Mouse (Mus musculus): Measurements from ENCODE around the gene Macrod1.

DNA sequence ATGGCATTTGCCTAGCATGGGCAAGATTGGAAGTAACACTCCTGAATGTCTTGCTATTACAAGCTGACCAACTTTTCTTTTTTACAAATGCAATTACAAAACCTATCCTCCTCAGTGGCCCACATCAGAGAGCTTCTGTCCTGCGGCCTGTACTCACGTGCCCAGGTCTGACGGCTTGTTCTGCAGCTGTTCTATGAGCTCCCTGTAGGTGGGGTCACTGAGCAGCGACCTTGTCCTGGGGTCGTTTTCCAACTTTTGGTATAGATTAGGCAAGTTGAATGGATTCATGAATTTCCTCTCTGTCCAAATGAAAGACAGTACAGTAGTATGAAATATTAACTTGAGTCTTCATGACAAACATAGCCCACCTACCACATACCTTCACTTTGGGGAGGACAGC is 22.6 kb upstream of the Macrod1 start:
- TF ChIP-seq CTCF (IDR thresholded peaks at IDR 0.05; ENCODE audit: low read depth, low read length): no peak
- no peak for TF ChIP-seq POLR2A (IDR thresholded peaks at IDR 0.05; ENCODE audit: borderline replicate concordance, low read depth, low read length)

All from bone marrow macrophage, adult 2 months (primary cell).